Mouse (Mus musculus): ENCODE data around the gene Slc26a3. TPM values are rescaled to one million over a fixed set of nuclear protein-coding genes. Genes with fewer than 3 reads are reported as not detected.
"Not testable (repeated sequence)": the region's sequence is repeated elsewhere in the genome, so short reads cannot be mapped to it uniquely, and the experiment has no call there.

The Slc26a3 gene
- total RNA-seq, 2 experiments from 2014 or later, result 1.1 to 2.0 TPM

- intact Hi-C loops (cut with DNase I), result no loop called here
- DNase-seq, result no peak
Measured at GRCm38 (mm10) chr12:31404575-31405240, 14.0 kb downstream of the Slc26a3 start.

DNA sequence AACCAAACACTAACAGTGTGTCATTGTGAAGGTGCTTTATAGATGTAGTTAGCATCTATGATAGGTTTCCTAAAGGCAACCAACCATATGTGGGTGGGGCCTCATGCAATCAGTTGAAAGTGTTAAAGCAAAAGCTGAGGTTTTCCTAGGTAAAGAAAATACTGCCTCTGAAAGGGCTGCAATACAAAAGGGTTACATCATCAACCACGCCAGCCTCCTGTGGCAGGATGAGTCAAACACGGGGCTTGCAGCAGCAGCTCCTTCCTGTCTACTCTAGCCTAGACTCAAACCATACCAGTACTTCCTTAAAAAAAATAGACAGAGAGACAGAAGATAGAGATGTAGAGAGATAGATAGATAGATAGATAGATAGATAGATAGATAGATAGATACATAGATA lies 25.3 kb downstream of the Slc26a3 start:
- no peak for DNase-seq
- intact Hi-C loops (cut with DNase I), result no loop called here

GRCm38 (mm10) chr12:31421901-31422574 lies 31.4 kb downstream of the Slc26a3 start:
- intact Hi-C loops (cut with DNase I), result no loop called here
- DNase-seq, result no peak

DNA sequence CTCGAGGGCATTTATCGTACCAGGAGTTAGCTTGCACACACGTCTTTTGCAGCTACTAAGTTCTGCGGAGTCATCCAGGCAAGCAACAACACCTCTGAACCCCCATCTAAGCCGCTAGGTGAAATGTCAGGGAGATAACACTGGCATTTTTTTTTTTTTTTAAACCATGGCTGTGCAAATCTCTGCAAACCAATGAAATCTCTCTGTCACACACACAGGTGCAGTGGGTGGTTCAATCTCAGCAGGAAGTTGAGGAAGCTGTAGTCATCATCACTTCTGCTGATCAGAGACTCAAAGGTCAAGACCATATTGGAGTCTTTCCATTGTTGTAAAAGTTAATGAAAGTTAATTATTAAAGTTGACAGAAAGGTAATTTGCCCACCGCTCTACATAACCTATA lies 47.1 kb downstream of the Slc26a3 start:
- DNase-seq, result no peak
- intact Hi-C loops (cut with DNase I), result no loop called here

DNA sequence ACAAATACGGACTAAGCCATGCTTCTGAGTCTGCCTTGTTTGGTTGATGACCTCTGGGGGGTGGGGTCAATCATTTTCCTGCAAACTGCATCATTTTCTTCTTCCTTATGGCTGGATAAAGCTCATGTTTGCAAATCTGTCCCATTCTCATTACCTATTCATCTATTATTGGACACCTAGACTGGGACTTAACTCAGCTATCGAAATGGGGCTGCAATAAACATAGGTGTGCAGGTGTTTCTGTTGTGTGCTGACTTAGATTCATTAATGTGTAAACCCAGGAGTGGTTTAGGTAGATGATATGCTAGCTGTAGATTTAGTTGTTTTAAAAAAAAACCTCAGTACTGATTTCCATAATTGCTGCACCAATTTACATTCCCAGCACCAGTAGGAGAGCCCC lies 48.9 kb downstream of the Slc26a3 start:
- intact Hi-C loops (cut with DNase I), result no loop called here
- no peak for DNase-seq

DNA sequence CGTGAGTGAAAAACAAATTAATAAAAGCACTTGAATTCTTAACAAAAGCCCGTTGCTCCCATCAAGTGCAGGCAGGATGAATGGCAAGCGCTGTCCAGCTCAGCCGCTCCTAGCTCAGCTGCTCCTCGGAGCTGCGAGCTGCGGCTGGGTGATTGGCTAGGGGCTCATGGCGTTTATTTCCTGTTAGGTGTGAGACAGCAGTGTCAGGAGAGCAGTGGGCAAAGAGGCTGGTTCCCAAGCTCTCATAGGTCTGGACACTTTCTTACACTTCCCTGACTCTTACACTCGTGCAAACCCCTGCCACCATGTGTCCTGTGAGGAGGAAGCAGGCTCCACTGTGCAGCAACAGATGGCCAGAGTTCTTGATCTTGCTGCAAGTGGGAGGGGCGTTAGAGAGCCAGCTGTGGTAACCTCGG lies 53.5 kb downstream of the Slc26a3 start:
- intact Hi-C loops (cut with DNase I), result no loop called here
- peak; percentile 1 to 13 for DNase-seq

DNA sequence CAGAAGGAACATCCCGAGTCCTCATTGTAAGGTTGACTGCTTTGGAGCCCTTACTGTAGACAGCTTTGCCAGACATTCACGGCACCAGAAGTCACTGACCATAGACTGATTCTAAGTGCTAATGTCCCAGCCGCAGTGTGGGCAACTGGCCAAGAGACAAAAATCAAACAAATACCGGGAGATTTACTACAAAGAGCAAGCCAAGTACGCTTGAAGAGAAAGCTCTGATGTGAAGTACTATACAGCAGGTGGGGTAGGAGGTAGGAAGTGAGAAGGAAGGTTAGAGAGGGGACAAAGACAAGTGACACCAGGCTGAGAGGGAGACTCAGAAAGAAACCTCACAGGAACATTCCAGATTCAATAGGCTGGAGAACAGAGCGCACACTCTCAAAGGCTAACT lies 54.2 kb downstream of the Slc26a3 start:
- peak in 1 of 2 experiments; percentile 2 for DNase-seq
- intact Hi-C loops (cut with DNase I), result no loop called here

DNA sequence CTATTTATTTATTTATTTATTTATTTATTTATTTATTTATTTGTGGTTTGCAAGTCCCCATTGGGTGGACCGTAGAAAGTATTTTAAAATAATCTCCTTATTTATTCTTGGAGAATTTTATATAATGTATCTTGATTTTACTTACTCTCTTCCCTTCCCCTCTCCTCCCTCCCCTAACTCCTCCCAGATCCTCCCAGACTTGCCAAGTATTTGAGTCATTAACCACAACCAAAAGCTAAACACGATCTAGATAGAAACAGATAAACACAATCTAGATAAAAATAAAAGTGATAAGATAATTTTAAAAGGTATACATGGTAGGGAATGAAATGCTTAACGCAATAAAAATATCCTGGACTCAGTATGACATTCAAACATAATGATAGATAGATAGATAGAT lies 58.7 kb downstream of the Slc26a3 start:
- no peak for DNase-seq
- intact Hi-C loops (cut with DNase I), result no loop called here

DNA sequence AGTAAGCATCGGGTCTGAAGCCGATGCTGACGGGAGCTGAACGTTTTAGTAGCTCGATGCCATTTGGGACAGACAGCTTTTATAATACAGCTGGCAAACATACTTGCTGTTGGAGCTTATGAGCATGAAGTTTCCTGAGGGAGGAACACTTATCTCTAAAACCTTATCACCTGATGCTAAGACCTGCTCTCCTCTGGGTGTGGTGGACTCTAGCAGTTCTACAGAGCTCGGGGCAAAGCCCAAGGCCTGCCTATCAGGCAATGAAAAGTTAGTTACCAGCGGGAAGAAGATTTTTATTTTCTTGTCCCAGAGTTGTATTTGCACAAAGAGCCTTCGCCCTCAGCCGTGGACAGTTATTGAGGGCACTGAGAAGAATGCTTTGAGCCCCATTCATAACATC lies 65.6 kb downstream of the Slc26a3 start:
- intact Hi-C loops (cut with DNase I), result no loop called here
- DNase-seq, result no peak

DNA sequence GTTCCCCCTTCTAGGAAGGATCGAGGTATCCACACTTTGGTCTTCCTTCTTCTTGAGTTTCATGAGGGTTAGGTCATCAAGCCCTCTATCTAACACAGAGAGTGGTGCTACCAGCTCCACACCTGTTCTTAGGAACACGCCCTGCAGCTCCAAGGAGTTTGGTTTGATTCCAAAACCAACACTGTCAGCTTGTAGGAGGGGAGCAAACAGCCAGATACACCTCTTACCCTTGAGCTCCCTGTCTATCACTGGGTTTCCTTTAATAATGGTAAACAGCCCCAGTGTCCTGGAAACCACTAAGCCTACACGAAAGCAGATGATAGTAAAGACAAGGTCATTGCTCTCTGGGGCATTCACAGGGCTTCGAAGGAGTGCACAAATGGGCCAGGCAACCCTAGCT lies 67.8 kb downstream of the Slc26a3 start:
- DNase-seq, result no peak
- intact Hi-C loops (cut with DNase I), result no loop called here

- DNase-seq, result peak in 1 of 2 experiments; percentile 5
- intact Hi-C loops (cut with DNase I), result not testable (repeated sequence)
Measured at GRCm38 (mm10) chr12:31460270-31460669, 69.6 kb downstream of the Slc26a3 start.

DNA sequence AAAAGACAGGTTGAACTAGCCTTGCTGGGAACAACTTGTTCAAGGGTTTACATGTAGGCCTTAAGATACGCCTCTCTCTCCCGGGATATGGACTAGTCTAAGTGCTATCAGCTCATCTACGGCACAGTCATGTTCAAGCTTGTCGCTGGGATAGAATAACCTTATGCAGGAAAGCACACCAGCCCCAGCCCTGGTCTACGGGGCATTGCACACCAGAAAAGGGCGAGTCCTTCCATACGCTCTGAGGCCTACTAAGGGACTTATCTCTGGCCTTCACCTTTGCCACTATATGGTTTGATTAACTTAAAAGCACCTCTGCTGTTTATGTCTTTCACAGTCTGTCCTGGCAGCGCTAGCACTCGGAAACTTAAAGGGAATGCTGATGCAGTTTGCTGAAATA lies 70.7 kb downstream of the Slc26a3 start:
- intact Hi-C loops (cut with DNase I), result no loop called here
- no peak for DNase-seq

DNA sequence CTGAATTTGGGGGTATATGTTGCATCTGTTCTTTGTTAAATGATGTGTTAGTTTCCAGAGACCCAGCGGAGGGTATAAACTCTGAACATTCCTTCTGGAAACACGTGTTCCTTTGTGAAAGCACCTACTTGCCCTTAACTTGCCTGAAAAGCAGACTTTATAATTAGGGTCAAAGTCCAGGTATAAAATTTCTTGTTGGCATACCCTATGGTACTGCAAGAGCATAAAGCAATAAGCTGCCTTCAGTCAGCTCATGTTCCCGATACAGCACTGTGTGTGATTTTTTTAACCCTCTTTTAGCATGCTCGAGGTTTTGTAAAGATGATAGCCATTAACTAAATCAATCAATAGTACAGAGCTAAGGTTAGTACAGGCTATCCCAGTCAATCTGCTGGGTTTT lies 71.9 kb downstream of the Slc26a3 start:
- intact Hi-C loops (cut with DNase I), result no loop called here
- no peak for DNase-seq

DNA sequence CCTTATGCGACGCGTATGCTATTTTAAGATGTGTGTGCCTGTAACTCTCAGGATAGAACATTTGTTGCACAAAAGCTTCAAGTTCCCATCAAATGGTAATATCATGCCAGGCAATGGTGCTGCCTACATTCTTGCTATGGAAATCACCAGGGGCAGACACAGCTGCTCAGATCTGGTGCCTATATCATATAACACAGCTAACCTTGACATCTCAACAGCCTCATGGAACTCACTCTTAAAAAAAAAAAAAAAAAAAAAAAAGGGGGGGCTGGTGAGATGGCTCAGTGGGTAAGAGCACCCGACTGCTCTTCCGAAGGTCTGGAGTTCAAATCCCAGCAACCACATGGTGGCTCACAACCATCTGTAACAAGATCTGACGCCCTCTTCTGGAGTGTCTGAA lies 87.5 kb downstream of the Slc26a3 start:
- DNase-seq; intact Hi-C loops (cut with DNase I): not testable (repeated sequence)

DNA sequence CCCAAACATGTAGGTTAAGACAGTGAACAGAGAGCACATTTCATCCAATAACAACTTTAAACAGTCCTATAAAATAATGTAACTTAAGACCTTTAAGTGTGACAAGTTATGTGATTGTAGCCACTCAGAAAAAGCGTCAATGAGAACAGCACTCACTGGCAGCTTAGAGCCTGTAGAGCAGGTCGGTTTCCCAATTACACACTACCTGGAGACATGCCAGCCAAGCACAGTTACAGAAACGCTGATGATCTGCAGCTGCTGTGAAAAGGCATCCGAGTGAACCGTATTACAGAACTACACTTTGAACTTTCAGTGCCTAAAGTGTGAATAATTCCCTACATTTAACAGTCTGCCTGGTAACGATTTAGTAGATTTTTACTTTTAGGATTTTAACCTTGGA lies 95.8 kb downstream of the Slc26a3 start:
- peak; percentile 36 to 37 for DNase-seq
- intact Hi-C loops (cut with DNase I), result no loop called here

GRCm38 (mm10) chr12:31498936-31499313 lies 108.3 kb downstream of the Slc26a3 start:
- intact Hi-C loops (cut with DNase I), result loop anchor here (5.0 kb wide), 1 partner anchor 153 kb away; the partner anchor contains the start of genes Cog5 and Dus4l
- no peak for DNase-seq

DNA sequence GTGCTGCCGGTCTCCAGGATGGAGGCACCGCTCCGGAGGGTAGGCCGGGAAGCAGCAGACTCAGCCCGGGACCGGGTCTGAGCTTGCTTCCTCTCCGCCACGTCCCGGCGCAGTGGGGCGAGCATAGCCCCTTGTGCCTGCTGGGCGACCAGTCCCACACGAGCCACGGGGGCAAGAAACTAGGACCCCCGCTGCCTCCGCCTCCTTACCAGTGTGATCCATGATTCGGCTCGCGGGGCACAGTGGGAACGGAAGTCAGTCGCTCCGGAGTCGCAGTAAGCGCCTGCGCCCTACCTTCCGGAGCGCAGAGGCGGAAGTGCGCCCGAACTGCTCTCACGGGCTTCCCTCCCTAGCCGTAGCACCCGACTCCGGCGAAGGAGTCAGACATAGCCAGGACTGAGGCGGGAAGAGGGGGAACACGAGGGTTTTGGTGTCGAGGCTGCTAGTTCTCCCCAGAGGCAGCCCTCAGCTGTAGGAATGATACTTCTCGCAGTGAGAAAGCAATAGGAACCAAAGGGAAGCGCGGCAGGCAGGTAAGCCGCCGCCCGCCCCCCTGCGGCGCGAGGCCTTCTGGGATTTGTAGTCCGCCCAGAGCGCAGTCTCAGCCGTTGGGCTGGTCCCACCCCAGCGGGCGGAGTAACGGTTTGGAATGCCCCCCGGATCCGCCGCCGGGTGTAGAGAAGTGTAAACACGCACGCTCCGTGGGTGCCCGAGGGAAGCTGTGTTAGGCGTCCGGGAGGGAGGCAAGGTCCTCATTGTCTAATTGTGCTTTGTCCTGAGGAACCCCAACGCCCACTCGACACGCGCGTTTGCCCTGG lies 108.9 kb downstream of the Slc26a3 start, which contains the start of gene Cbll1:
Gene Cbll1, minus strand, starts transcription at position 303 of the 818 bp plus-strand sequence.
- intact Hi-C loops (cut with DNase I), result loop anchor here (5.0 to 10.0 kb wide), 3 partner anchors 125 to 375 kb away; partner anchors contain the start of genes Cog5 and Dus4l
- peak; percentile 95 to 97 for DNase-seq

DNA sequence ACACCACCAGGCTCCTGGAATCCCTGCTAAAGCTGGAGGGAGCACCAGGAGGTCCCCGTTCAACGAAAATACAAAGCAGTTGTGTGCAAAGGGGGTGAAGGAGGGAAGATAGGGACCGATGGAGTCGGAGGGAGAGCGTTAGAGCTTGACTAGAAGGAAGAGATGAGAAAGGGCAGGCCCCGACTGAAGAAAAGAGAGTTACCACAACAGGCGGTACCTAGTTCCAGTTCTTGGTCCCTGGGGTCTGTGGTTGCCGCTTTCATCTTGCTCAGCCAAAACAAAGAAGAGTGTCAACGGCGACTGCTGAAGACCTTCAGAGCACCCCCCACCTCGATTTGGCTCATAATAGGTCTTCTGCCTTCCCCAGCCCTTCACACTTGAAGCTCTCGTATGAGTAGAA lies 109.5 kb downstream of the Slc26a3 start:
- intact Hi-C loops (cut with DNase I), result loop anchor here (10.0 kb wide), 2 partner anchors 125 to 375 kb away; no protein-coding TSS in a partner anchor
- DNase-seq, result no peak

GRCm38 (mm10) chr12:31501266-31501665 lies 110.6 kb downstream of the Slc26a3 start:
- DNase-seq, result no peak
- intact Hi-C loops (cut with DNase I), result loop anchor here (10.0 kb wide), 2 partner anchors 126 to 376 kb away; no protein-coding TSS in a partner anchor

DNA sequence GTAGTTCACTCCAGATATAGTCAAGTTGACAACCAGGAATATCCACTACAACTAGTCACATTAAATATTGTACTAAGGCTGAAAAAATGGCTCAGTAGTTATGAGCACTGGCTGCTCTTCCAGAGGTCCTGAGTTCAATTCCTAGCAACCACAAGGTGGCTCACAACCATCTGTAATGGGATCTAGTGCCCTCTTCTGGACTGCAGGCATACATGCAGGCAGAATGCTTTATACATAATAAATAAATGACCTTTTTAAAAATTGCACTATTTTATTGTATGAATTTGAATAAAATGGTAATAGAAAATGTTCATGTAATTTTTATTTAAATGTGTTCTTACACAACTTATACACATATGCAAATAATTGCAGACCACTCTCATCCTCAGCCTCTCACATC lies 112.5 kb downstream of the Slc26a3 start:
- intact Hi-C loops (cut with DNase I), result loop anchor here (10.0 kb wide), 2 partner anchors 128 to 378 kb away; no protein-coding TSS in a partner anchor
- no peak for DNase-seq
